Mouse (Mus musculus) bone marrow macrophage, adult 2 months (primary cell): ENCODE measurements around the gene Gpsm3. TPM values are rescaled to one million over a fixed set of nuclear protein-coding genes. Genes with fewer than 3 reads are reported as not detected.
A peak's percentile ranks its signal among the peaks of the same experiment; 100 is the strongest.

ENCODE experiments used
- H3K27ac ChIP-seq: 2 replicates; pipeline ENCODE4 v1.5.1; 2012; ENCODE audit warnings: low read depth, low read length; ENCODE audit not compliant: insufficient read depth
- H3K4me1 ChIP-seq: 2 replicates; pipeline ENCODE4 v1.6.1; 2012; ENCODE audit warnings: low read length; ENCODE audit not compliant: control insufficient read depth, insufficient read depth
- H3K4me3 ChIP-seq: 2 replicates; pipeline ENCODE4 v1.5.1; 2012; ENCODE audit warnings: mild to moderate bottlenecking, low read length, moderate library complexity; ENCODE audit not compliant: insufficient read depth
- CTCF ChIP-seq: IDR thresholded peaks from 2 replicates; pipeline ENCODE4 v1.5.1; 2012; ENCODE audit warnings: low read depth, mild to moderate bottlenecking, low read length, moderate library complexity
- POLR2A ChIP-seq: IDR thresholded peaks from 2 replicates; pipeline ENCODE4 v1.6.1; 2012; ENCODE audit warnings: mild to moderate bottlenecking, low read depth, low read length, borderline replicate concordance
- polyA plus RNA-seq: library from polyadenylated mRNA; stranded (reverse); fragments of >200 nt; gene quantifications from 2 replicates; pipeline ENCODE4 v1.2.4, GENCODE M21; 2012; ENCODE audit not compliant: missing spikeins, insufficient read depth, insufficient read length

Gene Gpsm3
- polyA plus RNA-seq, 1 experiment, result 244 TPM

GRCm38 (mm10) chr17:34599891-34600290 is 10.3 kb downstream of the Gpsm3 start:
- Histone ChIP-seq H3K27ac (no peak overlapping the region), H3K4me3 (no peak overlapping the region), H3K4me1 (peaks cover 5% of the 10 kb centered on the region; the same call in 1 of the 2 replicates)
- TF ChIP-seq POLR2A, result no peak
- TF ChIP-seq CTCF, result no peak

DNA sequence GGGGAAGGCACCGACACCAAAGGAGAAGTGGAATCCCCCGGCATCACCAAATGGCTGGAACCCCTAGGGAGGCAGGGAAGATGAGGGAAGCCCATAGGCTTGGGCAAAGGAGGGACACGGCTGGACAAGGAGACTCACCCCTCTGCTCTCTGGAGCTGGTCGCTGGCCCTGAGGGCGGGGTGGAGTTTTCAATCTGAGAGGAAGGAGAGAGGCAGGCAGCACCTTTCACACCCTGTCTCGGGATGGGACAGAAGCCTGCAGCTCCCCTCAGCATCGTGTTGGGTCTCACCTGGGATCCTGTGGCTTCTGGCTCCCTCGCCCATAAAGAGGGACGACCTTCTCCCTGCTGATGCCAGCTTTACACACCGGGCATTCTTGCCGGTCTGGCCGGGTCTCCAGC is 12.2 kb downstream of the Gpsm3 start:
- H3K4me1 ChIP-seq, result peaks cover 8% of the 10 kb centered on the region
- H3K4me3 ChIP-seq, result no peak overlapping the region
- no peak overlapping the region for H3K27ac ChIP-seq
- TF ChIP-seq POLR2A, result no peak
- no peak for TF ChIP-seq CTCF

DNA sequence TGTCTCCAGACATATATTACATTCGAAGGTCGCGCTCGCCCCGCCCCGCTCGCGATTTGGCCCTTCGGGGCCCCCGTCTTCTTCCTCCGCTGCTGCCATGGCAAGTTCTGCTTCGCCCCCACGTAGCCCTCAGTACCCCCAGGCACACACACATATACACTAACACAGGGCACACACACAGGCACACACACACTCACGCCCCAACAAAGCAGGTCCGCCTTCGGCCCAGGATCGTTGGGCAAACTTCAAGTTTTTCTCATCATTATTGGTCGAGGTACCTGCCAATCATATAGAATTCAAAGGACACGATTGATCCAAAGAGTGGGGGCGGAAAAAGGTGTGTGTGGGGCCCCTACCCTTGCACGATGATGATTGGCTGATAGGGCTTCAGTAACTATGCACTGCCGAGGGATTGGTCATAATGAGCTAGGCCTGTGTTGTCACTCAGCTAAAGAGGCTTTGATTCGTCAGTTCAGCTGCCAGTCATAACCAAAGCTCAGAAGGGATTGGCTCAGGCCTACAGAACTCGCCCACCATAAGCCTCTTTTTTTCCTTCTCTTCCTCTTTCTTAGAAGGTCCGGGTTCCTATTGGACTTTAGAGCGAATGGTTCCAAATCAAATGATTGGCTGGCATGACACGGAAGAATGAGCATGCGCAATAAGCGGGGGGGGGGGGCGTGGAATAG is 13.9 kb downstream of the Gpsm3 start, which contains the start of gene Rnf5:
Gene Rnf5 (minus strand): TSS at position 316 of the 686 bp plus-strand sequence.
- Histone ChIP-seq H3K4me1 (peaks cover 9% of the 10 kb centered on the region), H3K4me3 (peak within 1 kb of the TSS; percentile 81), H3K27ac (peak within 1 kb of the TSS; percentile 66)
- no peak for TF ChIP-seq CTCF
- no peak for TF ChIP-seq POLR2A

DNA sequence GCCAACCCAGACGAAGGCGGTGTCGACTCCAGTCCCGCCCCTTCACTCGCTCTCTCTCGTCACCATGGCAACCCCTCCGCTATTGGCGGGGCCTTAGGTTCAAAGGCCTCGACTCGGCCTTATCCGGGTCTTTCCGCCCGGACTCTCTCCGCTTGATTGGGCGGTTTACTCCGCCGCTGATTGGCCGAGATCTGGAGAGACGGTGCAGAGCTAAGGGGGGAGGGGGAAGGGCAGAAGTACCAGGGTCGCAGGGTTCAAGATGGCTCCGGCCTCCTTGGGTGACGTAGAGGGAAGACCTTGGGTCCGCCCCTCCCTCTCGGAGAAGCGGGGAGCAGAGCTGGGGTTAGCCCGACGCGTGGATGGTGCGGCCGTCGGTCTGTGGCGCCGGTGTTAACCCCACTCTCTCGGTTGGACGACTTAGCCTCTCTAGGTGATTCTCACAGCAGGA is 14.5 kb downstream of the Gpsm3 start, which contains the start of gene Agpat1:
Gene Agpat1 (plus strand): TSS at position 202 of the 448 bp plus-strand sequence.
- Histone ChIP-seq H3K27ac (peak within 1 kb of the TSS; percentile 66), H3K4me1 (peaks cover 9% of the 10 kb centered on the region), H3K4me3 (peak within 1 kb of the TSS; percentile 81)
- no peak for TF ChIP-seq CTCF
- no peak; the same call in 1 of the 2 replicates for TF ChIP-seq POLR2A

GRCm38 (mm10) chr17:34604511-34605237 is 15.1 kb downstream of the Gpsm3 start:
- Histone ChIP-seq H3K4me1 (peaks cover 9% of the 10 kb centered on the region), H3K4me3 (peak overlapping the region; percentile 81)
- TF ChIP-seq POLR2A, result no peak
- no peak for TF ChIP-seq CTCF

GRCm38 (mm10) chr17:34605609-34606008 is 16.0 kb downstream of the Gpsm3 start:
- Histone ChIP-seq H3K4me1 (peaks cover 9% of the 10 kb centered on the region), H3K4me3 (peak overlapping the region; percentile 81)
- TF ChIP-seq POLR2A (0 out of 2 replicates have a peak, but pooled peaks have one; percentile 4), CTCF (no peak)

More at GRCm38 (mm10) chr17:34604511-34605237, 15.1 kb downstream of the Gpsm3 start:
- peak overlapping the region; percentile 37 for H3K27ac ChIP-seq

DNA sequence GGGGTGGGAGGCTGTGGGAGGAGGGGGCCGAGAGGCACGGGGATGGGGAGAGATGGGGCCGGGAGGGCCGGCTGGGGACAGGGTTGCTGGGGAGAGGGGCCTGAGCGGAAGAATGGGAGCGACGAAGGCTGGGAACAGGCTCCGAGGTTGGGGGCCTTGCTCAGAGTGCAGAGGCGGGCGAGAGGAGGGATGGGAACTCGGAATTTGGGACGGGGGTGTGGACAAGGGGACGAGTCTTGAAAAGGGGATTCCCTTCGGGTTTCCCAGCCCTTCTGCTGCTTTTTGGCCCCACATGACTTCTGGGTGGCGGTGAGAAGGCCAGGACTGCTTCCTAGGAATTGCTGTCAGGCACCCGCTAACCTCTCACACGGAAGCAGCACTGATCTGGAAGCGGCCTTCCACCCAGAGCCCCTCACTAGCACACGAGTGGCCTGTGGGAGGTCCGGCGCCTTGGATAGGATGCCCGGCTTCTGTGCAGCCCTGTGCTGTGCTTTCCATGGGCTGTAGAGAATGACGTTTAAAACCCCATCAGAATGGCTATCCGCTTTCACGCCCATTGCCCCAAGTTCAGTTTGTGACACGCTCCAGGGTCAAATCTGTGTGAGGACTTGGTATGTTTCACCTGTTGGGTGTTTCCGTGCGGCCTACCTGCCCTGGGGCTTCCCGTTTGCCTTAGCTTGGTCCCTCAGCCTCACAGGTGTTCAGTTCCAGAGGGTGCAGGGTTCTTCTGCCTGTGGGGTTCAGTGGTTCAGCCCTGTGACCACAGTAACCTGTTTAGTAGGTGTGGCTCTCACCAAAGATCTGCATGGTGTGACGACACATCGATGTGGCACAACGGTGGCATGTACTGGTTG is 16.8 kb downstream of the Gpsm3 start:
- peak overlapping the region; percentile 44; the same call in 1 of the 2 replicates for H3K27ac ChIP-seq
- TF ChIP-seq CTCF (no peak), POLR2A (no peak)
- peaks cover 9% of the 10 kb centered on the region for H3K4me1 ChIP-seq
- H3K4me3 ChIP-seq, result peak overlapping the region; percentile 81

More at GRCm38 (mm10) chr17:34605609-34606008, 16.0 kb downstream of the Gpsm3 start:
- peak overlapping the region; percentile 44 for H3K27ac ChIP-seq

DNA sequence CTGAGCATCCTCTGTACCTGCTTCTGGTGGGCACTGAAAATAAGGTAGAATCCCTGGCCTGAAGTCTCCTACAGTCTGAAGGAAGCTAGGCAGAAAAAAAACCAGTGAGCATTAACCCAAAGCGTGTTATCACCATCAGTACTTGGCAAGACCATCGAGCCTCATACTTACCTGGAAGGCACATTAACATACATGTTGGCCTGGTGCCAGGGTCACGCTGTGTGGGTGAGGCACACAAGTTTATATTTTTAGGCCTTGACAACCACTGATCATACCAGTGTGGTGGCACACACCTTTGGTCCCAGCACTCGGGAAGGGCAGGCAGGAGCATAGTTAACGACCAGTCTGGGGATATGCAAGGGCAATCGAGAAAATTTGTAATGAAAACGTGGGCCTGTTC is 18.4 kb downstream of the Gpsm3 start:
- no peak for TF ChIP-seq CTCF
- TF ChIP-seq POLR2A, result no peak
- H3K4me3 ChIP-seq, result no peak overlapping the region
- no peak overlapping the region for H3K27ac ChIP-seq
- peaks cover 7% of the 10 kb centered on the region for H3K4me1 ChIP-seq

GRCm38 (mm10) chr17:34611050-34611449 is 21.4 kb downstream of the Gpsm3 start:
- Histone ChIP-seq H3K4me1 (peaks cover 4% of the 10 kb centered on the region), H3K4me3 (no peak overlapping the region), H3K27ac (no peak overlapping the region)
- no peak for TF ChIP-seq POLR2A
- no peak for TF ChIP-seq CTCF
